Mouse (Mus musculus) MEL (cell line): Measurements from ENCODE around the gene Prdm15.

Source experiments
- CHD1 ChIP-seq: IDR thresholded peaks from 2 replicates; pipeline ENCODE4 v1.6.1; 2012; ENCODE audit warnings: low read depth, mild to moderate bottlenecking, inconsistent platforms, low read length, improper control_type of control experiment
- CTCF ChIP-seq, 3 experiments: IDR thresholded peaks in 2 of 3; conservative IDR thresholded peaks in 1 of 3; 2 replicates each; pipeline ENCODE4 v1.5.1; 2011 to 2012; ENCODE audit warnings: low read length in 3 of 3, low read depth in 2 of 3, mild to moderate bottlenecking in 2 of 3, improper control_type of control experiment in 1 of 3, inconsistent platforms in 1 of 3, mixed read lengths in 1 of 3, moderate library complexity in 1 of 3; ENCODE audit not compliant: control insufficient read depth in 1 of 3, insufficient read depth in 1 of 3, poor library complexity in 1 of 3, severe bottlenecking in 1 of 3
- POLR2A ChIP-seq, 2 experiments: IDR thresholded peaks; 2 replicates each; pipeline ENCODE4 v1.6.1; 2011 to 2012; ENCODE audit warnings: low read length in 2 of 2, mild to moderate bottlenecking in 2 of 2, control low read depth in 1 of 2, improper control_type of control experiment in 1 of 2, low read depth in 1 of 2, moderate library complexity in 1 of 2; ENCODE audit not compliant: control insufficient read depth in 1 of 2, insufficient read depth in 1 of 2, poor library complexity in 1 of 2
- RAD21 ChIP-seq: IDR thresholded peaks from 2 replicates; pipeline ENCODE4 v1.6.1; 2011; ENCODE audit warnings: mild to moderate bottlenecking, low read depth, low read length, improper control_type of control experiment
- ZC3H11A ChIP-seq: IDR thresholded peaks from 2 replicates; pipeline ENCODE4 v1.6.1; 2012; ENCODE audit warnings: low read depth, mild to moderate bottlenecking, inconsistent platforms, low read length, improper control_type of control experiment

- TF ChIP-seq RAD21 (no peak), CTCF (IDR thresholded peaks at IDR 0.05 in 2 of 3, conservative IDR thresholded peaks at IDR 0.05 in 1 of 3; ENCODE audit: control insufficient read depth in 1 of 3, insufficient read depth in 1 of 3, low read depth in 2 of 3, low read length in 3 of 3, poor library complexity in 1 of 3, severe bottlenecking in 1 of 3) (no peak), CHD1 (no peak), ZC3H11A (no peak), POLR2A (IDR thresholded peaks at IDR 0.05; ENCODE audit: control insufficient read depth in 1 of 2, insufficient read depth in 1 of 2, low read depth in 1 of 2, low read length in 2 of 2, poor library complexity in 1 of 2) (no peak)
These were observed 12.3 kb upstream of the Prdm15 start for GRCm38 (mm10) chr16:97863932-97864467.
